Mouse (Mus musculus): Measurements from ENCODE around the gene Itgb4. TPM values are rescaled to one million over a fixed set of nuclear protein-coding genes. Genes with fewer than 3 reads are reported as not detected.
A peak's percentile ranks its signal among the peaks of the same experiment; 100 is the strongest.

Itgb4 gene
- total RNA-seq (2022), result 10 to 100 TPM in 3 of 4 experiments, 1 to 10 TPM in 1; 6.7 to 13.0 (median 11.3) TPM

- DNase-seq (ENCODE audit: low spot score in 2 of 2), result no peak
Observed at GRCm38 (mm10) chr11:115974309-115975082, at the start of gene Itgb4. Gene Itgb4 (plus strand): TSS chr11:115974709.

DNA sequence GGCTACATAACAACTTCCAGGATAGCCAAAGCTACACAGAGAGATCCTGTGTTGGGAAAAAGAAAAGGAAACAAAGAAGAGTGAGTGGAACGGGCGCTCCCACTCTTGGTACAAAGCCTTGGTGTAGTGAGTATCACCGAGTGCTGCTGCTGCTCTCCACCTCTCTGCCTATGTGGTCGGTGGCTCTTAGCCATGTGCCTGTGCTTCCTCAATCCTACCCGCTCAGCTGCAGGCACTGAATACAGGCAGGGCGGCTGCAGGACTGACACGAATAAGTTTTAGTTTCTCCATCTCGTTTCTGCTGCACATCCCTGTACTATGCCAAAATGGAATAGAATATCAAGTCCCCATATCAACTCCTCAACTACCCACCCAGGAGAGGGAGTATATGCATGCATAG lies 45.5 kb upstream of the Itgb4 start:
- no peak for DNase-seq (ENCODE audit: low spot score in 2 of 2)

- DNase-seq (ENCODE audit: low spot score in 2 of 2), result no peak
Observed at GRCm38 (mm10) chr11:115929818-115930217, 44.7 kb upstream of the Itgb4 start.

DNA sequence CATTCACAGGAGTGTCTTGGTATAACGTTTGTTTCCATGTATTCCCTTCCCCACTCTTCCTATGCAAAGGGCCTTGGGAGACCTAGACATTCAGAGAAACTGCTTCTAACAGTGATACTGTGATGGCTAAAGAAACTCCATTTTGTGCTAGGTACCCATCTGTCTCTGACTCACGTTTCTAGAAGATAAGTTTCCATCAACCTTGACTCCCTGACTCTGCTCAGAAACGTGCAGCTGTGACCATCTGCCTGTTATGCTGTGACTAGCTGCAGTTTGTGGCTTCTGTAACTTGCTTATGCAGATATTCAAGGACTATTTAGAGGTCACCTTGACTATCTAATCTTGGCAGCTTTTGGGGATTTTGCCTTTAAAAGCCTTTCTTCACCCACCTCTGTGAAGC lies 43.3 kb upstream of the Itgb4 start:
- no peak for DNase-seq (ENCODE audit: low spot score in 2 of 2)

DNA sequence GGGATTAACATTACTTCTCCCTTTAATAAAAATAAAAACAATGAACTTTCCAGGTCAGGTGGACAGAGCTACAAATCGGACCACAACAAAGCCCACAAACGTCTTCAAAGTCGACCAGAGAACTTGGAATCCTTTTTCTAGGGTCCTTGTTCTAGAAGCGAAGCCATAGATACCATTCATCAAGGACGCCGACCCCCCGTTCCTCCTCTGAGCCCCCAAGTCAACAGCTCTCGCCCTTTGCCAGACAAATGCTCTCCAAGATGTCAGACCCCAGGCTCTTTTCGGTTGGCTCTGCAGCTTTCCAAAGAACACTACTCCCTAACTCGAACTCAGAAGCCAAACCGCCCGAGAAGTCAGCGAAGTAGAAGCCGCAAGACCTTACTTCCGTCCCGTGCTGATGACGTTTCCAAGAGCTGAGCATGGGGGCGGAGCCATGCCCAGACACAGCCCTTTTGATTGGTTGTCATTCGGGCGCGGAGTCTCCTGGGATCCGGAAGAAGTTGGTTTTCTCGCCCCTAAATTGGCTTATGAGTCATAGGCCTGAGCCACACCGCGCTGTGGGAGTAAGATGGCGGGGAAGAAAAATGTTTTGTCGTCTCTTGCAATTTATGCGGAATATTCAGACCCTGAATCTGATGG lies 41.3 kb upstream of the Itgb4 start, which contains the start of the genes Sap30bp and Recql5:
Gene Sap30bp, plus strand, starts transcription at position 175 of the 639 bp plus-strand sequence.
Gene Recql5, minus strand, starts transcription at position 370 of the 639 bp plus-strand sequence.
- peak; percentile 98 for DNase-seq (ENCODE audit: low spot score in 2 of 2)

GRCm38 (mm10) chr11:115933747-115934110 lies 40.8 kb upstream of the Itgb4 start:
- DNase-seq (ENCODE audit: low spot score in 2 of 2), result no peak

DNA sequence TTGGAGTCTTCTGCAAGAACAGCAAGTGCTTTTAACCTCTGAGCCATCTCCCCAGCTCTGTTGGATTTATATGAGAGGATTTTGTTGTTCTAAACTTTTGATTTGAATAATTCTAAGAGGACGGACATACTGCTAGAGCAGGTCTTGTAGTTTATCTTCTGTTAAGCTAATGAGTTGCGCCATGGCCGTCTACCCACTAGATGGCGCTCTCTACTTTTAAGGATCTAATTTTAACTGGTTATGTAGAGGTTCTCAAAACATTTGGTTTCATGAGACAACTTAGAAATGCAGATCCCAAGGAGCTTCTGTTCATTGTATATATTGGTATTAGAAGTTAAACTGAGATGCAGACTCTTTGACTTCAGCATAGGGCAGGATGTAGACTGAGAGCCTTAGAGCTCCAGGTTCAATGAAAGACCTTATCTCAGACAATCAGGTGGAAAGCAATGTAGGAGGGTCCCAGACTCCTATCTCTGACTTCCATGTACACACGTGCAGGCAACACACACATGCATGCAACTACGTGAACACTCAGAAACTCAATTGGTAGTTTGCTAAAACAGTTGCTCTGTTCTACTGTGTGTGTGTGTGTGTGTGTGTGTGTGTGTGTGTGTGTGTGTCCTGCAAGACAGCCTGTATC lies 34.7 kb upstream of the Itgb4 start:
- peak; percentile 52 to 80 for DNase-seq (ENCODE audit: low spot score in 2 of 2)

DNA sequence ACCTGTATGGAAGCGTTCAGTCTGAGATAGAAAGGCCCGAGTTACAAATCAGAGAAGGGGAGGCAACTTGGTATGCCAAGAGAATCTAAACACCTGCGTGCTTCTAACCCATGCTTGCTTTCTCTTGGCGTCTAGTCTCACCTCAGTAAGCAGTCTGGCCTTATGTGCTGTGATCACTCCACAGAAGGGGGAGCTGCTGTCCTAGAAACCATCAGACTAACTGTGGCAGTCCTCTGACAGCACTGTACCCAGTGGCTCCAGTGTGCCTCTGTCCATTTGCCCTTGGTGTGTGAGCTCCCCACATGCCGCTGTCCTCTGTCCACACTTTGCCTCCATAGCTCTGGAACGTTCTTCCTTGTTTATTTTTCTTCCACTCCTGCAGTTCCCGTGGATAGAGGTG lies 32.5 kb upstream of the Itgb4 start:
- DNase-seq (ENCODE audit: low spot score in 2 of 2), result no peak

- DNase-seq (ENCODE audit: low spot score in 2 of 2), result no peak
Observed at GRCm38 (mm10) chr11:115945247-115945646, 29.3 kb upstream of the Itgb4 start.

- DNase-seq (ENCODE audit: low spot score in 2 of 2), result no peak
Observed at GRCm38 (mm10) chr11:115946221-115946828, 28.2 kb upstream of the Itgb4 start.

DNA sequence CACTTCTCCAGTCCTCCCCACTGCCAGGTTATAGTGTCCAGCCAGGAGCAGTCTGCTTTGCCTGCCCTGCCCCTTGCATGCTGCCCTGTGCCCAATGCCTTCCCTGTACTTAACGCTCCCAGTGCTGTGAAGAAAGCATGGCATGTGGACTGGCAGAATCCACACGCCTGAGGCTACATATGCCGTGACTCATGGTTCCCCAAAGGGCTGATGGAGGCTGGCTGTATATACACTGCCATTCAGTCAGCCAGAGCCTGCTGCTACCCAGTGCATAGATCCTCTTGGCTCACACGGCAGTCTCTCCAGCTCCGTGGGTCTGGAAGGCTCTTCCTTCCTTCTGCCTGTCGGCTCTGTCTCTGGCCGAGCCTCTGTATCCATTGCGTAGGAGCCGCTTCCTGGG lies 26.2 kb upstream of the Itgb4 start:
- no peak for DNase-seq (ENCODE audit: low spot score in 2 of 2)

GRCm38 (mm10) chr11:115950719-115951118 lies 23.8 kb upstream of the Itgb4 start:
- no peak for DNase-seq (ENCODE audit: low spot score in 2 of 2)

- DNase-seq (ENCODE audit: low spot score in 2 of 2), result no peak
Observed at GRCm38 (mm10) chr11:115954712-115955111, 19.8 kb upstream of the Itgb4 start.

DNA sequence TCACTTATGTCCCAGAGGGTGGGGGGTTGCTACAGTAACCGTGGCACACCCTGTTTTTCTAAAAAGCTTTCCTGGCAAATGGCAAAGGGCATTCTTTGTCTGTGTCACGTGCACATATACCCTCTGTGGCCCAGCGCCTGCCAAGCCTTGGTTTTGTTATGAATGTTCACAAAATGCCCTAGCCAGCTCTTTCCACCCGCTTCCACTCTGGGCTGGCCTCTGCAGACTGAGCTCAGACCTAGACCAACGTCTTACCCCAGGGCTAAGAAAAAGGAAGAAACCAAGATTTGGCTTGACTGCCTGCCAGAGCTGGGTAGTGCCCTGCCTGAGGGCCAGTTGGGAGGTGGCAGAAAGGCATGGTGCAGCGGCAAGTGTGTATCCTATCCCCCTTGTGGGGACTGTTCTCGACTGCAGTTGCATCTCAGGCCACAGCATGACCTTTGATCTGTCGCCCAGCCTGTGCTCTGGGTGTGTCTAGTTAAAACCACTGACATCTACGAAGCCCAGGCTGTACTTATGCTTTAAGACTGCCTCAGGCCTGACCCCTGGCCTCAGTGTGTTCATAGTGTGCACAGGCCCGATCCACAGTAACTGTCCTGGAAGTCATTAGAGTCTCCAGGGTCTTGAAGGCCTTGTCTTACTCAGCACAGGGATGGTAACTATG lies 19.2 kb upstream of the Itgb4 start:
- no peak for DNase-seq (ENCODE audit: low spot score in 2 of 2)

DNA sequence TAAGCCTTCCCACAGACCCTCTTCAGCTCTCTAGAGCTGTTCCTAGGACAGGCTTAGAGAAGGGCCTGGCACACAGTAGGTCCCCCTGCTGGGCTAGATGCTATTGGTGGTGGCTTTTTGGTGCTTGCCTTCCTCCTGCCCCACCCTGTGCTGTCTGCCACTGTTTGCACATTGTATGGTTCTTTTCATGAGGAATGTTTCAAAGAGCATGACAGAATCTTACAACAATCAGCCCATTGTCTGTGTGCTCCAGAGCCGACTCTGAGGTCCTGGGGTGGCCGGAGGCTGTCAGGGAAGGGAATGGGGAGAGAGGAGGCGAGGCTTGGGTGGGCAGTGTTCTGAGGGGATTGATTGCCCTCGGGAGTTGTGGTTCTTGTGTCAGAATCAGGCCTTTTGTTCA lies 18.1 kb upstream of the Itgb4 start:
- peak in 1 of 2 experiments; percentile 30 for DNase-seq (ENCODE audit: low spot score in 2 of 2)

GRCm38 (mm10) chr11:115957971-115958370 lies 16.5 kb upstream of the Itgb4 start:
- DNase-seq (ENCODE audit: low spot score in 2 of 2), result no peak

DNA sequence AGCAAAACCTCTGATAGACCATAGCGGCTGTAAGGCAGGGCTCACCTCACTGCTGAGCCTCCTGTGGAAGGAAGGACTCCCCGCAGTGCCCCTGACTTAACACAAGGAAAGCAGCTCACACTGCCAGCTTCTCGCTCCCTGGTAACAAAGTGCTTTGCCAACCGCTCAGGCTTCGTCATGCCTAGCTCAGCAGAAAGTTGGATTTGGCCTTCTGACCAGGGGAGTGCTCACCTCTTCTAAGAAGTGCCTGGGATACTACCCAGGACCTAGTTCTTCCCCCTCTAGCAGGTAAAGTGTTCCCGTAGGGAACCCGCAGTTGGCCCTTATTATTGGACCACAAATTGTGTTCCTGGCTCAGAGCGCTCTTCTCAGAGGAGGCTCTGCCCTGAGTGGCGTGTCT lies 15.5 kb upstream of the Itgb4 start:
- DNase-seq (ENCODE audit: low spot score in 2 of 2), result no peak

GRCm38 (mm10) chr11:115962651-115963412 lies 11.7 kb upstream of the Itgb4 start:
- DNase-seq (ENCODE audit: low spot score in 2 of 2), result no peak

DNA sequence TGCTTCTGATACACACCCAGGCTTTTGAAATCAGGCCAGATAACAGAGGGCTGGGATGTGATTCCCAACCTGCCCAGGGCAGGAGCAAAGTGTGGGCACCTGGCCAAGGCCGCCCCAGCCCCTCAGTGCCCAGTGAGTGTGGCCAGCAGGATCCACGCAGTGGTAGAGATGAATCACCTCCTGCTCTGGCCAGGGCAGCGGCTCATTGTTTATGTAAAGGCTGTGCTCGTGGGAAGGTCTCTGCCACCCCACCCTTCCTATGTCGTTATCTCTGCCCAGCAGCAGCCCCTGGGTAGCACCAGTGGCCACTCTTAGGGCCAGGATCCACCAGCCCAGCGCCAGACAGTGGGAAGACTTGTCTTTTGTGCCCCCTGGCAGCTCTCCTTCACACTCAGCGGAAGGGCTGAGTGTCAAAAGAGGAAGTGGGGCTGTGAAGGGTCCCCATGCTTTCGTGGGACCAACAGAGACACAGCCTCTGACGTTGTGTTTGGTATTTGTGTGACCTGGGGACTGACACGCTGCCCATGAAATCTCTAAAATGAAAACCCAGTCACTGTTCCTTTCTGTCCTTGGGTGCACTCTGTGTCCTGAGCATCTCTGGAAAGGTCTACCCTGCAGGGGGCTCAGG lies 9.4 kb upstream of the Itgb4 start:
- no peak for DNase-seq (ENCODE audit: low spot score in 2 of 2)

DNA sequence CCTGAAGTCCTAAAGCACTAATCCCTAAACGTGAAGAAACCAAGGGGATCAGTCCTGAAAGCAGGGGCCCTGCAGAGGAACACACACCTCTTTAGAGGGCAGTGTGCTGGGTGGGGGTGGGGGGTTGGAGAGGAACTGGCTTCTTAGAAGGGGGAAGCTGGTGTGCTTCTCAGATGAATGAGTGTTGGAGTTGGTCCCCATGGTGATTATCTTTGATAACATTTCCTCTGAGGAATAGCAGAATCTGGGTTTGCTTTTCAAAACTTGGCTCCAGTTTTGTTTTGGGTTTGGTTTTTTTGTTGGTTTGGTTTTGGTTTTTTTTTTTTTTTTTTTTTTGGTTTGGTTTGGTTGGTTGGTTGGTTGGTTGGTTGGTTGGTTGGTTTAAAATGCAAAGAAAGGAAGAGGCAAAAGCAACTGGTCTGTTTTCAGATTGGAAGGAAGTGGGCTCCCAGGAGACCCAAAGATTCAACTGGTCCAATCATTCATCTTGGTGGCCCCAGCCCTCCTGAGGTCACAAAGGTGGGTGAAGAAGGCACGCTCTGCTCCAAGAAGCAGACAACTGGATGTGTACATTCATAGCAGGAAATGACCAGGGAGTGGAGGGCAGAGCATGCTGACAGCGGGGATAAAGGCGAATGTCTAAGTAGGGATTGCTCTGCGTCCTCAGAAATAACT lies 5.6 kb upstream of the Itgb4 start:
- DNase-seq (ENCODE audit: low spot score in 2 of 2), result no peak

All from layer of hippocampus, adult 8-10 months (tissue).